Mouse (Mus musculus) cerebral cortex, adult 2 months (tissue): ENCODE results near the gene Tbc1d14.

Experiments
- WGBS: fragments of 180-500 bp; shearing (Covaris S2); methylation state at CpG from one replicate; pipeline ENCODE4 v1.1.7; 2018; 5-methylcytosine and 5-hydroxymethylcytosine counted together

Tbc1d14 gene

GRCm38 (mm10) chr5:36576457-36576856 lies 16.6 kb downstream of the Tbc1d14 start:
- WGBS = 82% methylated on average over 3 of the region's 3 CpGs

GRCm38 (mm10) chr5:36575745-36576144 lies 17.3 kb downstream of the Tbc1d14 start:
- 48% methylated on average over 1 of the region's 1 CpGs for WGBS

- 53% methylated on average over 3 of the region's 3 CpGs for WGBS
These were observed 17.8 kb downstream of the Tbc1d14 start for GRCm38 (mm10) chr5:36575227-36575626.

- 41% methylated on average over 8 of the region's 8 CpGs for WGBS
These were observed 18.8 kb downstream of the Tbc1d14 start for GRCm38 (mm10) chr5:36574147-36574870.

GRCm38 (mm10) chr5:36573354-36573753 lies 19.7 kb downstream of the Tbc1d14 start:
- WGBS = 30% methylated on average over 3 of the region's 3 CpGs

GRCm38 (mm10) chr5:36571371-36571770 lies 21.7 kb downstream of the Tbc1d14 start:
- 93% methylated on average over 16 of the region's 16 CpGs for WGBS

- 82% methylated on average over 4 of the region's 4 CpGs for WGBS
These were observed 22.4 kb downstream of the Tbc1d14 start for GRCm38 (mm10) chr5:36570546-36571245.

GRCm38 (mm10) chr5:36570098-36570497 lies 23.0 kb downstream of the Tbc1d14 start:
- WGBS = over 99% methylated on average over 7 of the region's 7 CpGs

- WGBS = 91% methylated on average over 4 of the region's 4 CpGs
These were observed 25.0 kb downstream of the Tbc1d14 start for GRCm38 (mm10) chr5:36568118-36568517.

GRCm38 (mm10) chr5:36567627-36568026 lies 25.4 kb downstream of the Tbc1d14 start:
- 55% methylated on average over 2 of the region's 2 CpGs for WGBS

GRCm38 (mm10) chr5:36564530-36564929 lies 28.5 kb downstream of the Tbc1d14 start:
- 74% methylated on average over 9 of the region's 9 CpGs for WGBS

GRCm38 (mm10) chr5:36563741-36564140 lies 29.3 kb downstream of the Tbc1d14 start:
- WGBS = 86% methylated on average over 6 of the region's 6 CpGs

- WGBS = 87% methylated on average over 10 of the region's 10 CpGs
These were observed 30.2 kb downstream of the Tbc1d14 start for GRCm38 (mm10) chr5:36562791-36563445.

- WGBS = 57% methylated on average over 4 of the region's 4 CpGs
These were observed 31.6 kb downstream of the Tbc1d14 start for GRCm38 (mm10) chr5:36561509-36561908.

- 93% methylated on average over 4 of the region's 4 CpGs for WGBS
These were observed 32.6 kb downstream of the Tbc1d14 start for GRCm38 (mm10) chr5:36560490-36560889.

- WGBS = 89% methylated on average over 6 of the region's 6 CpGs
These were observed 33.4 kb downstream of the Tbc1d14 start for GRCm38 (mm10) chr5:36559510-36560235.

- 87% methylated on average over 5 of the region's 5 CpGs for WGBS
These were observed 34.0 kb downstream of the Tbc1d14 start for GRCm38 (mm10) chr5:36559106-36559505.

- 81% methylated on average over 2 of the region's 2 CpGs for WGBS
These were observed 34.5 kb downstream of the Tbc1d14 start for GRCm38 (mm10) chr5:36558526-36558925.

GRCm38 (mm10) chr5:36557584-36558308 lies 35.3 kb downstream of the Tbc1d14 start:
- WGBS = 59% methylated on average over 7 of the region's 7 CpGs

- WGBS = 83% methylated on average over 3 of the region's 3 CpGs
These were observed 36.2 kb downstream of the Tbc1d14 start for GRCm38 (mm10) chr5:36556906-36557305.

GRCm38 (mm10) chr5:36556289-36556688 lies 36.8 kb downstream of the Tbc1d14 start:
- 80% methylated on average over 4 of the region's 4 CpGs for WGBS
